Mouse (Mus musculus): ENCODE measurements at regions not wholly inside any gene's neighbourhood (a gene's known extent, or its start where the extent isn't known, plus 50 kb on each side); places are given as distances from the start of the nearest gene placed in this dataset.

GRCm38 (mm10) chr14:24731872-24732525 is 245.1 kb downstream of the Rps24 start:
- Histone ChIP-seq H3K27me3 (ENCODE audit: control insufficient read depth in 1 of 2, insufficient read depth in 2 of 2, low read length in 2 of 2) (no peaks in the 10 kb centered on the region), H3K36me3 (ENCODE audit: control insufficient read depth in 1 of 2, insufficient read depth in 2 of 2, low read length in 2 of 2) (no peaks in the 10 kb centered on the region), H3K9me3 (replicated peaks; ENCODE audit: insufficient read depth, low read length) (no peaks in the 10 kb centered on the region), H3K4me3 (ENCODE audit: control insufficient read depth in 1 of 2, insufficient read depth in 1 of 2, low read depth in 2 of 2, low read length in 2 of 2) (no peak overlapping the region), H3K79me2 (ENCODE audit: control insufficient read depth, insufficient read depth, low read length, poor library complexity) (no peaks in the 10 kb centered on the region), H3K27ac (ENCODE audit: control insufficient read depth, low read depth, low read length) (no peak overlapping the region), H3K9ac (ENCODE audit: control insufficient read depth, low read depth, low read length, poor library complexity, severe bottlenecking) (no peak overlapping the region), H3K4me1 (ENCODE audit: control insufficient read depth in 1 of 2, insufficient read depth in 2 of 2, low read length in 2 of 2) (no peaks in the 10 kb centered on the region)
- DNase-seq (ENCODE audit: low read depth, low spot score), result no peak
- no peak for TF ChIP-seq MAX (IDR thresholded peaks at IDR 0.05; ENCODE audit: low read length)
- no peak for TF ChIP-seq TCF12 (IDR thresholded peaks at IDR 0.05; ENCODE audit: low read depth, low read length)
- no peak for TF ChIP-seq KAT2A (conservative IDR thresholded peaks at IDR 0.05; ENCODE audit: low read depth, low read length)
- no peak for TF ChIP-seq ZMIZ1 (IDR thresholded peaks at IDR 0.05; ENCODE audit: low read depth, low read length)
- TF ChIP-seq ELF1 (IDR thresholded peaks at IDR 0.05; ENCODE audit: low read depth, low read length), result no peak
- TF ChIP-seq CTCF (IDR thresholded peaks at IDR 0.05 in 2 of 3, conservative IDR thresholded peaks at IDR 0.05 in 1 of 3; ENCODE audit: control insufficient read depth in 1 of 3, insufficient read depth in 1 of 3, low read depth in 2 of 3, low read length in 3 of 3, poor library complexity in 1 of 3, severe bottlenecking in 1 of 3), result no peak
- TF ChIP-seq SMC3 (IDR thresholded peaks at IDR 0.05; ENCODE audit: low read depth, low read length), result no peak
- TF ChIP-seq USF1 (IDR thresholded peaks at IDR 0.05; ENCODE audit: low read depth, low read length), result no peak
- no peak for TF ChIP-seq HCFC1 (IDR thresholded peaks at IDR 0.05; ENCODE audit: low read depth, low read length)
- TF ChIP-seq ZKSCAN1 (IDR thresholded peaks at IDR 0.05; ENCODE audit: low read depth, low read length), result no peak
- no peak for TF ChIP-seq MYC (IDR thresholded peaks at IDR 0.05; ENCODE audit: low read depth, low read length)
- TF ChIP-seq MAZ (IDR thresholded peaks at IDR 0.05; ENCODE audit: low read depth, low read length), result no peak

DNA sequence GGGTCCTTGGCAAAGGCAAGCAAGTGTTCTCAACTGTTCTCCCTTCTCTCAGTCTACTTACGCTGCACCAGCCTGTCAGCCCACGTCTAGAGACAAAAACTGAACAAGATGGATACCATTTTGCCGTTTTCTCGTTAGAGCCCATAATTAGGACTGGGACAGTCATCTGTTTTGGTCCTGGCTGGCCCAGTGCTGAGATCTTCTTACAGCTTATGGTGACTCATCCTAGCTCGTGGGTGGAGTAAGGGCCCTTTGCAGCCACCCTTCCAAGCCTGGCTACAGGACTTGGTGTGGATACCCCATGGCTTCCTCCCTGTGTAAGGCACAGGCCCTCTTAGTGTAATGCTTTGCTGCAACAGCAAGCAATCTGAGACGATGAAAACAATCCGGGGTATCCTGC is 246.4 kb downstream of the Rps24 start:
- Histone ChIP-seq H3K9me3 (replicated peaks; ENCODE audit: insufficient read depth, low read length) (no peaks in the 10 kb centered on the region), H3K27me3 (ENCODE audit: control insufficient read depth in 1 of 2, insufficient read depth in 2 of 2, low read length in 2 of 2) (no peaks in the 10 kb centered on the region), H3K4me3 (ENCODE audit: control insufficient read depth in 1 of 2, insufficient read depth in 1 of 2, low read depth in 2 of 2, low read length in 2 of 2) (no peak overlapping the region), H3K9ac (ENCODE audit: control insufficient read depth, low read depth, low read length, poor library complexity, severe bottlenecking) (no peak overlapping the region), H3K27ac (ENCODE audit: control insufficient read depth, low read depth, low read length) (no peak overlapping the region), H3K79me2 (ENCODE audit: control insufficient read depth, insufficient read depth, low read length, poor library complexity) (no peaks in the 10 kb centered on the region), H3K4me1 (ENCODE audit: control insufficient read depth in 1 of 2, insufficient read depth in 2 of 2, low read length in 2 of 2) (no peaks in the 10 kb centered on the region), H3K36me3 (ENCODE audit: control insufficient read depth in 1 of 2, insufficient read depth in 2 of 2, low read length in 2 of 2) (no peaks in the 10 kb centered on the region)
- no peak for DNase-seq (ENCODE audit: low read depth, low spot score)
- TF ChIP-seq POLR2A (IDR thresholded peaks at IDR 0.05; ENCODE audit: control insufficient read depth in 1 of 2, insufficient read depth in 1 of 2, low read depth in 1 of 2, low read length in 2 of 2, poor library complexity in 1 of 2), result no peak
- TF ChIP-seq USF2 (IDR thresholded peaks at IDR 0.05; ENCODE audit: borderline replicate concordance in 1 of 2, insufficient read depth in 1 of 2, low read depth in 1 of 2, low read length in 2 of 2), result no peak
- TF ChIP-seq RCOR1 (IDR thresholded peaks at IDR 0.05; ENCODE audit: low read depth, low read length), result no peak
- TF ChIP-seq E2F4 (IDR thresholded peaks at IDR 0.05; ENCODE audit: borderline replicate concordance, low read depth, low read length), result no peak
- no peak for TF ChIP-seq MYC (IDR thresholded peaks at IDR 0.05; ENCODE audit: low read depth, low read length)
